9 mouse cellular contexts compared by ENCODE assay signal in genomic region chr4:117651626-117652101, GRCm38 (mm10). TPM values are rescaled to one million over a fixed set of nuclear protein-coding genes. Genes with fewer than 3 reads are reported as not detected.
A peak's percentile ranks its signal among the peaks of the same experiment; 100 is the strongest.
DNase-seq lines count a peak whose midpoint lies in the region; ATAC-seq lines count a peak whose summit lies in the region.
"Had no signal": no experiment of that assay in that cellular context is flagged by ENCODE, and none has a peak within 500 bp of the region (broad histone marks: within the 10 kb centered on the region; RNA-seq: fewer than 3 reads in every experiment).

No protein-coding gene starts in this region.

- H3K4me1 ChIP-seq in forebrain, embryonic 15.5 days: peaks cover 50% of the 10 kb centered on the region
- H3K4me1 ChIP-seq in midbrain, embryonic 12.5 days: peaks cover 84% of the 10 kb centered on the region

- no peaks in the 10 kb centered on the region for H3K9me3 ChIP-seq in forebrain, embryonic 15.5 days
- no peaks in the 10 kb centered on the region for H3K9me3 ChIP-seq in midbrain, embryonic 12.5 days

- no peaks in the 10 kb centered on the region for H3K27me3 ChIP-seq in forebrain, embryonic 15.5 days
- H3K27me3 ChIP-seq in midbrain, embryonic 12.5 days: peaks cover 11% of the 10 kb centered on the region

- no peak overlapping the region for H3K9ac ChIP-seq in forebrain, embryonic 15.5 days (replicated peaks)
- H3K9ac ChIP-seq in midbrain, embryonic 12.5 days (replicated peaks): no peak overlapping the region

- H3K27ac ChIP-seq in forebrain, embryonic 15.5 days (replicated peaks): 0 out of 2 replicates have a peak overlapping the region, but pooled peaks have one; percentile 38
- peak overlapping the region; percentile 39 for H3K27ac ChIP-seq in midbrain, embryonic 12.5 days (replicated peaks)
- H3K27ac ChIP-seq: left cerebral cortex, adult 2 months had no signal

- H3K36me3 ChIP-seq in forebrain, embryonic 15.5 days: no peaks in the 10 kb centered on the region
- H3K36me3 ChIP-seq in midbrain, embryonic 12.5 days: no peaks in the 10 kb centered on the region

- 0 out of 2 replicates have a peak, but pooled peaks have one; percentile 7 for ATAC-seq in cerebellum, adult (ENCODE audit: insufficient number of reproducible peaks, low FRiP score, low TSS enrichment)
- ATAC-seq in forebrain, embryonic 15.5 days (replicated peaks): peak; percentile 52
- ATAC-seq in midbrain, embryonic 12.5 days (ENCODE audit: low FRiP score, low read depth): no peak

- 5% methylated on average over 8 of the region's 8 CpGs for WGBS in forebrain, embryonic 15.5 days
- WGBS in midbrain, embryonic 12.5 days: 17% methylated on average over 8 of the region's 8 CpGs

- no peak for DNase-seq in cerebellum, adult 9-10 months
- peak; percentile 30 to 48 for DNase-seq in left cerebral cortex, adult 9 months (ENCODE audit: low spot score in 2 of 2)
- no peak for DNase-seq in left cerebral cortex, adult 11 months (ENCODE audit: low spot score)
- DNase-seq in spleen, postnatal 14 days (ENCODE audit: low spot score in 2 of 2): no peak
- no peak for DNase-seq in thymus, postnatal 0 days (ENCODE audit: low spot score)

- H3K4me2 ChIP-seq in forebrain, embryonic 15.5 days (replicated peaks): no peak overlapping the region
- no peak overlapping the region for H3K4me2 ChIP-seq in midbrain, embryonic 12.5 days (replicated peaks)

- H3K4me3 ChIP-seq in forebrain, embryonic 15.5 days: no peak overlapping the region
- H3K4me3 ChIP-seq in midbrain, embryonic 12.5 days: no peak overlapping the region
- H3K4me3 ChIP-seq: left cerebral cortex, adult 2 months had no signal

RNA-seq across cellular contexts. Expression of gene Dmap1, which starts 30.4 kb away (rescaled TPM):
- 78.7 and 81.2 TPM in 2 replicates for polyA plus RNA-seq in forebrain, embryonic 15.5 days (2015; fragmentation: Nextera tagmentation; extraction: Ambion mirVana)
- polyA plus RNA-seq in midbrain, embryonic 12.5 days (2016; fragmentation: Nextera tagmentation; extraction: Ambion mirVana): 67.5 and 72.1 TPM in 2 replicates
- 51.7 and 53.7 TPM in 2 replicates for polyA plus RNA-seq in thymus, postnatal 0 days (2015; fragmentation: Nextera tagmentation; extraction: Ambion mirVana)

Comparison
In these comparisons a context has a peak if more than half of its experiments do, and no peak if none do; other contexts are left out.
1. DNase-seq: peak in left cerebral cortex, adult 9 months (2 of 2); none in cerebellum, adult 9-10 months (single experiment), left cerebral cortex, adult 11 months (single experiment), spleen, postnatal 14 days (0 of 2) and thymus, postnatal 0 days (single experiment).